Mouse (Mus musculus) forebrain, embryonic 10.5 days (tissue): Measurements from ENCODE around the gene Mitd1. TPM values are rescaled to one million over a fixed set of nuclear protein-coding genes. Genes with fewer than 3 reads are reported as not detected.

Experiments
- DNase-seq: peaks from one replicate; pipeline ENCODE4 v3.0.0-alpha.2; 2017; ENCODE audit warnings: low spot score; ENCODE audit errors: extremely low spot score
- H3K27ac ChIP-seq: fragments of 300-500 bp; sonication (generic); 2 replicates; pipeline ENCODE4 v1.5.1; 2016; ENCODE audit warnings: mild to moderate bottlenecking
- H3K27me3 ChIP-seq: fragments of 300-500 bp; sonication (generic); 2 replicates; pipeline ENCODE4 v1.6.1; 2016; ENCODE audit warnings: mild to moderate bottlenecking; ENCODE audit not compliant: poor library complexity, severe bottlenecking
- H3K36me3 ChIP-seq: fragments of 300-500 bp; sonication (generic); replicated peaks from 2 replicates; pipeline ENCODE4 v1.6.1; 2016; ENCODE audit warnings: mild to moderate bottlenecking, moderate library complexity
- H3K4me1 ChIP-seq: fragments of 300-500 bp; sonication (generic); 2 replicates; pipeline ENCODE4 v1.6.1; 2016
- H3K4me3 ChIP-seq: fragments of 300-500 bp; sonication (generic); 2 replicates; pipeline ENCODE4 v1.5.1; 2016; ENCODE audit warnings: mild to moderate bottlenecking, moderate library complexity
- H3K9me3 ChIP-seq: fragments of 300-500 bp; sonication (generic); 2 replicates; pipeline ENCODE4 v1.6.1; 2016; ENCODE audit warnings: mild to moderate bottlenecking, moderate library complexity
- WGBS: fragments of 180-500 bp; shearing (Covaris S2); methylation state at CpG from one replicate; pipeline ENCODE4 v1.1.7; 2016; 5-methylcytosine and 5-hydroxymethylcytosine counted together
- polyA plus RNA-seq: library from polyadenylated mRNA; unstranded; fragments of >200 nt; fragmentation: Nextera tagmentation; extraction: Ambion mirVana; gene quantifications from 2 replicates; pipeline ENCODE4 v1.2.1, GENCODE M21; 2016

The Mitd1 gene
- polyA plus RNA-seq, 1 experiment from 2014 or later, result 23.6 TPM

DNA sequence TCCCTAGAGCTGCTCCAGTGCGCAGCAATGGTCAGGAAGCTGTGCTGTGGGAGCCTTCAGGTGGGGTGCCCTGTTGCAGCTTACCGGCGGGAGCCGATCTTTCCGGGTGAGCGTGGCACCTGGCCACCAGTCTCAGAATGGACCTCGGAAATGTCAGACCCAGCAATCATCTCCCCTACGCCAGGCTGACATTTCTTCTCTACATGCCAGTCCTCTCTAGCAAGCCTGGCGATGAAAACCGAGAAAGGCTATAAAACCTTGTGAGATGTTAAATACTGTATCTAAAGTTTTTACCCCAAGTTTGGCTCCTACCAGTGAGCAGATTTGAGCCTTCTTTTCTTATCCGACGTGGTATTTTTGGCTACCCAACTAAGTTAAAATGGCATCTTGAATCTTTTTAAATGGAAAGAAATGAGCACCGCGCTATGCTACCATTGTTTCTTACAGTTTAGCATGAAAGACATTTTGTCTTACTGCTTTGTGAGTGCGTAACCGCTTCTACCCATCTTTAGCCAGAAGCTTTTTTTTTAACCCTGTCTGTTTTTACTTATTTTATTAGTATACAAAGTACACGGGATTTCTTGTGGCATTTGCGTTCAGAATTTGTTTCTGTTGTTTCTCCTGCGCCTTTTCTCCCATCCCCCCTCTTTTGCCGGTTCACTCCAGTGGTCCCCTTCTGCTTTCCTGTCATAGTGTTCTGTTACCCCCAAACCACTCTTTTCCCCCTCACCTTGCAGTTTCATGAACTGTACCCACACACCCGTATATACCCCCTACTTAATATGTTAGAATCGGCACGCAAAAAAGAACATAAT is 24.6 kb downstream of the Mitd1 start:
- Histone ChIP-seq H3K27ac (peak overlapping the region; percentile 91), H3K4me3 (peak overlapping the region; percentile 70), H3K9me3 (no peaks in the 10 kb centered on the region), H3K27me3 (peaks cover 6% of the 10 kb centered on the region; the same call in 1 of the 2 replicates), H3K36me3 (no peaks in the 10 kb centered on the region), H3K4me1 (peaks cover 22% of the 10 kb centered on the region)
- no peak for DNase-seq
- WGBS, result 12% methylated on average over 23 of the region's 23 CpGs

DNA sequence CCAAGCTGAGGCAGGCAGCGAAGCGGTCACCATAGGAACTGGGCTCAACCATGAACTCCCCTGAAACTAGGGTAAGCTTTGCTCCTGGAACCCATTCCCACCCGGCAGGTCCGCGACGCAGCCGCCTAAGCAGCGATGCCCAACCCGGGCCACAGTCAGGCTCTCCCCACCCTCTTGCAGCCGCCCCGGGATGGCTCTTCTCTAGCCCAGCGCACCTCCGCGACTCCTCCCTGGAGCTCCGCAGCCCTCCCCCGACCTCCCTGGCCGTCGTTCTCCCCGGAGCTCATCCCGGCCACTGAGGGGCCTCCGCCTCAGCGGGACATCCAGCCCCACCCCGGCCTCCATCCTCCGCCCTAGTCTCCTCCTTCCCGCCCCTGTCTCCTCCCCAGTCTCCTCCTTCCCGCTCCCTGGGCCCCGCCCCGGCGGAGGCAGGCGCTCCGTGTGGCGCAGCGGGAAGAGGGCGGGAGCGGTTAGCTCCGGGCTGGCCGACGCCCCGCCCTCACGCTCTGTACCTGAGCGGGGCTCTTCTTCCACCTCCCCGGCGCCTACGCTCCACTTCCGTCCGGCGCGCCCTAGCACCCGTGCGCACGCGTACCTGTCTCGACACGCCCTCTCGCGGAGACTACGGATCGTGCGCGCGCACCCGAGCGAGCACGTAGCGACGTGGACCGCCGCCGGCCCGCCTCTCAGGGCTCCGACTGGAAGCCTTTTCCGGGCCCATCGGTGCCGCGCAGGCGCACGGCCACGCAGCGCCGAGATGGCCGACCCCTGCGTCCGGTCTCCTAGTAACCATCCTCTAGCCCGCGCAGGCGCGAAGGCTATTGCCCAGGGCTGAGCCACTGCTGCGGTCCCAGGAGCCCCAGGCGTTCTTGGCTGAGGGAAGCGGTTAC is 25.5 kb downstream of the Mitd1 start:
- DNase-seq, result peak; percentile 98
- 1% methylated on average over 90 of the region's 90 CpGs for WGBS
- Histone ChIP-seq H3K27me3 (0 out of 2 replicates have a peak, but pooled peaks cover 6% of the 10 kb centered on the region), H3K4me1 (peaks cover 22% of the 10 kb centered on the region), H3K27ac (peak overlapping the region; percentile 91), H3K9me3 (no peaks in the 10 kb centered on the region), H3K4me3 (peak overlapping the region; percentile 70), H3K36me3 (no peaks in the 10 kb centered on the region)

DNA sequence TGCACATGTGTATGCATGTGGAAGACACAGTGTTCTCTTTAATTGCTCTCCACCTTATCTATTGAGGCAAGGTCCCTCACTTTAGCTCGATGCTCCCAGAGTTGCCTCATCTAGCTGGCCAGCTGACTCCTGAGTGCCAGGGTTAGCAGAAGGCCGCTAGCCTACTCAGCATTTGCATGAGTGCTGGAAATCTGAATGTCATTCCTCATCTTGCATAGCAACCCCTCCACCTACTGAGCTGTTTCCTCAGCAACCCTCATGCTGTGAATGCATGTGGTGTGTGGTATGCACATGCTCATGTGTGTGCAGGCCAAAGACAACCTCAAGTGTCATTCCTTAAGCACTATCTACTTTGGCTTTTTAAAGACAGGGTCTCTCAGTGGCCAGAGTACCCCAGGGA is 39.5 kb downstream of the Mitd1 start:
- H3K27ac ChIP-seq, result no peak overlapping the region
- DNase-seq, result no peak
- H3K36me3 ChIP-seq, result no peaks in the 10 kb centered on the region
- 71% methylated on average over 2 of the region's 2 CpGs for WGBS
- H3K9me3 ChIP-seq, result no peaks in the 10 kb centered on the region
- H3K27me3 ChIP-seq, result no peaks in the 10 kb centered on the region
- no peak overlapping the region for H3K4me3 ChIP-seq
- no peaks in the 10 kb centered on the region for H3K4me1 ChIP-seq

DNA sequence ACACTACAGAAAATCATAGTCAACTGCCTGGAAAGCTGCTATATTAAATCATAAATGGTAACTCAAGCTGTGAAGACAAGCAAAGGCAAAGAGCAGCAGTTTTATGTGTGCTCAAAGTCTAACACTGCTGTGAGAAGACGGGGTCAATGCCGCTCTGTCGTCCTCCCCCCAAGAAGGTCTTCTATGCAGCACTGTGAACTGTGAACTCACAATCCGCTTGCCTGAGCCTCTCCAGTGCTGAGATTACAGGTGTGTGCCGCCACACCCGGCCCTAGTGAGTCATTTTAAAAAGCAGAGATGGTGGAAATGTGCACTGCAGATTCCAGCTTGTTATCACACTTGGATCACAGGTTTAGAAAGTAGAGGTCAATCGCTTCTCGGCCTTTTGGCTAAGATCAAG is 43.3 kb downstream of the Mitd1 start:
- no peaks in the 10 kb centered on the region for H3K4me1 ChIP-seq
- no peak overlapping the region for H3K4me3 ChIP-seq
- H3K9me3 ChIP-seq, result no peaks in the 10 kb centered on the region
- H3K27ac ChIP-seq, result no peak overlapping the region
- no peaks in the 10 kb centered on the region for H3K36me3 ChIP-seq
- H3K27me3 ChIP-seq, result no peaks in the 10 kb centered on the region
- WGBS, result 85% methylated on average over 8 of the region's 8 CpGs
- DNase-seq, result no peak

DNA sequence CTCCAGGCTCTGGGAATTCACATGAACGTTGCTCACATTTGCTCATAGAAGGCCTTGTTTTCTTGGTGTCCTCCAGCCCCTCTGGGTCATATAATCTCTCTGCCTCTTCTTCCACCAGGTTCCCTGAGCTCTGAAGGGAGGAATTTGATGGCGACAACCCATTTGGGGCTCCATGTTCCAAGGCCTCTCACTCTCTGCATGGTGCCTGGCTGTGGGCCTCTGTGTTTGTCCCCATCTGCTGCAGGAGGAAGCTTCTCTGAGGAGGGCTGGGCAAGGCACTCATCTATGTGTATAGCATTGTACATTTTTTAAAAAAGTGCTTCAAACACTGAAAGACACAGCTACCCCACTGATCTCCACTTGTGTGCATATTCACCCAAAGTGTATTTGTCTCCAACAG is 58.5 kb downstream of the Mitd1 start:
- Histone ChIP-seq H3K27me3 (no peaks in the 10 kb centered on the region), H3K4me3 (no peak overlapping the region), H3K27ac (no peak overlapping the region), H3K9me3 (no peaks in the 10 kb centered on the region), H3K4me1 (no peaks in the 10 kb centered on the region), H3K36me3 (peaks cover 6% of the 10 kb centered on the region; the same call in 1 of the 2 replicates)
- no peak for DNase-seq
- WGBS, result 68% methylated on average over 2 of the region's 2 CpGs

Other genes with a start within 250 kb of the Mitd1 start
- gene 2010300C02Rik, start 170.3 kb downstream of the Mitd1 start, polyA plus RNA-seq, result 0.66 and 0.68 TPM in 2 replicates
- 8.6 and 10.4 TPM in 2 replicates for gene Tsga10, start 24.0 kb downstream of the Mitd1 start, polyA plus RNA-seq
- 9.4 and 9.8 TPM in 2 replicates for gene Lipt1, start 18.7 kb downstream of the Mitd1 start, polyA plus RNA-seq
- 252 and 263 TPM in 2 replicates for gene Mrpl30, start 66 bp upstream of the Mitd1 start, polyA plus RNA-seq
- not detected in 2 replicates for gene Lyg2, start 26.1 kb upstream of the Mitd1 start, polyA plus RNA-seq
- gene Lyg1, start 67.3 kb upstream of the Mitd1 start, polyA plus RNA-seq, result not detected in 2 replicates
- 134 and 140 TPM in 2 replicates for gene Txndc9, start 107.5 kb upstream of the Mitd1 start, polyA plus RNA-seq
- 28.4 and 28.5 TPM in 2 replicates for gene Eif5b, start 107.6 kb upstream of the Mitd1 start, polyA plus RNA-seq
- gene Rev1, start 239.4 kb upstream of the Mitd1 start, polyA plus RNA-seq, result 36.0 and 39.2 TPM in 2 replicates